Mouse (Mus musculus) midbrain, postnatal 0 days (tissue): ENCODE data around the gene Dapk1. TPM values are rescaled to one million over a fixed set of nuclear protein-coding genes. Genes with fewer than 3 reads are reported as not detected.

Source experiments
- ATAC-seq: fragments of 200-750 bp; cut with Nextera tagmentation; 2 replicates; pipeline ENCODE4 v1.8.0; 2017; ENCODE audit warnings: moderate number of reproducible peaks, mild to moderate bottlenecking, moderate TSS enrichment, moderate library complexity; ENCODE audit not compliant: low FRiP score
- DNase-seq: peaks from one replicate; pipeline ENCODE4 v3.0.0-alpha.2; 2015; ENCODE audit warnings: low spot score
- H3K27ac ChIP-seq: fragments of 300-500 bp; sonication (generic); 2 replicates; pipeline ENCODE4 v1.5.1; 2014; ENCODE audit warnings: low read depth, mild to moderate bottlenecking, low read length, mixed read lengths
- H3K27me3 ChIP-seq: fragments of 300-500 bp; sonication (generic); 2 replicates; pipeline ENCODE4 v1.6.1; 2014; ENCODE audit warnings: low read length, control low read depth, mixed read lengths; ENCODE audit not compliant: insufficient read depth
- H3K36me3 ChIP-seq: fragments of 300-500 bp; sonication (generic); 2 replicates; pipeline ENCODE4 v1.6.1; 2014; ENCODE audit warnings: low read length, control low read depth, mixed read lengths; ENCODE audit not compliant: insufficient read depth
- H3K4me1 ChIP-seq: fragments of 300-500 bp; sonication (generic); 2 replicates; pipeline ENCODE4 v1.6.1; 2014; ENCODE audit warnings: mild to moderate bottlenecking, control low read depth, antibody characterized with exemption, low read length, mixed read lengths; ENCODE audit not compliant: insufficient read depth
- H3K4me2 ChIP-seq: fragments of 300-500 bp; sonication (generic); 2 replicates; pipeline ENCODE4 v1.6.1; 2014; ENCODE audit warnings: low read depth, mild to moderate bottlenecking, low read length, mixed read lengths; ENCODE audit not compliant: poor library complexity, severe bottlenecking
- H3K4me3 ChIP-seq: fragments of 300-500 bp; sonication (generic); 2 replicates; pipeline ENCODE4 v1.5.1; 2014; ENCODE audit warnings: low read depth, mild to moderate bottlenecking, low read length, moderate library complexity
- H3K9ac ChIP-seq: fragments of 300-500 bp; sonication (generic); replicated peaks from 2 replicates; pipeline ENCODE4 v1.6.1; 2014; ENCODE audit warnings: mild to moderate bottlenecking, low read length, moderate library complexity, mixed read lengths; ENCODE audit not compliant: poor library complexity, severe bottlenecking
- H3K9me3 ChIP-seq: fragments of 300-500 bp; sonication (generic); 2 replicates; pipeline ENCODE4 v1.6.1; 2016; ENCODE audit warnings: low read length, control low read depth
- CTCF ChIP-seq: IDR thresholded peaks from 2 replicates; pipeline ENCODE4 v1.5.1; 2016; ENCODE audit warnings: antibody characterized with exemption, mild to moderate bottlenecking
- WGBS: fragments of 180-500 bp; shearing (Covaris S2); extraction: QIAGEN DNeasy Blood & Tissue Kit; methylation state at CpG from one replicate; pipeline ENCODE4 v1.1.7; 2014; 5-methylcytosine and 5-hydroxymethylcytosine counted together
- polyA plus RNA-seq: library from polyadenylated mRNA; unstranded; fragments of >200 nt; fragmentation: Nextera tagmentation; extraction: Ambion mirVana; gene quantifications from 2 replicates; pipeline ENCODE4 v1.2.1, GENCODE M21; 2015
- total RNA-seq: library from RNA; depleted of rRNA; stranded (reverse); fragments of >200 nt; gene quantifications from 2 replicates; pipeline ENCODE4 v1.2.3, GENCODE M21; 2014; rRNA removed

The Dapk1 gene
- total and polyA plus RNA-seq, 2 experiments from 2014 or later: 27.6 to 68.9 TPM

GRCm38 (mm10) chr13:60802749-60803148 is 201.0 kb downstream of the Dapk1 start, which contains the start of gene Ctsll3:
TSS of gene Ctsll3 (minus strand) at chr13:60802849.
- no peaks in the 10 kb centered on the region for H3K36me3 ChIP-seq
- ATAC-seq (no peak), DNase-seq (no peak)
- no peak within 1 kb of the TSS for H3K4me3 ChIP-seq
- H3K9ac ChIP-seq: no peak within 1 kb of the TSS
- no peaks in the 10 kb centered on the region for H3K4me1 ChIP-seq
- H3K4me2 ChIP-seq: no peak within 1 kb of the TSS
- TF ChIP-seq CTCF: no peak
- H3K27me3 ChIP-seq: no peaks in the 10 kb centered on the region
- 68% methylated on average over 1 of the region's 1 CpGs for WGBS
- no peaks in the 10 kb centered on the region for H3K9me3 ChIP-seq
- no peak within 1 kb of the TSS for H3K27ac ChIP-seq

DNA sequence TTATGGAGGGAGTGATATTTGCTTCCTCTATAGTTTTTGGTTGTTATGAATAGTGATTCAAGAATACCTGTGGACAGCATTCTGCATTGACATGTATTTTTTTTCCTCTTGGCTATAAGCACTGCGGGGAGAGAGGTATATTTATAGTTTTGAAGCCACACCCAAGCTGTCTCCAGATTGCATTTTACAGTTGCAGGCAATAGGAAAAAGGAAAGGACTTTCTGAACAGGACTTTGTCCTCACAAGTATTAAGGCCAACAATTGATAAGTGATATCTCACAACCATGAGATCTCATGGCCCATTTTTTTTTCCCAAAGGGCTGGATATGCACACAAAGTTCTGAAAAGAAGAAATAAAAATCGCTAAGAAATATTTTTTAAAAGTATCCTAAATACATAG is 207.9 kb downstream of the Dapk1 start:
- DNase-seq (no peak), ATAC-seq (no peak)
- Histone ChIP-seq H3K4me2 (no peak overlapping the region), H3K4me3 (no peak overlapping the region), H3K9me3 (no peaks in the 10 kb centered on the region), H3K4me1 (no peaks in the 10 kb centered on the region), H3K27me3 (no peaks in the 10 kb centered on the region), H3K27ac (no peak overlapping the region), H3K36me3 (no peaks in the 10 kb centered on the region), H3K9ac (no peak overlapping the region)
- TF ChIP-seq CTCF: no peak
- 81% methylated on average over 2 of the region's 2 CpGs for WGBS

DNA sequence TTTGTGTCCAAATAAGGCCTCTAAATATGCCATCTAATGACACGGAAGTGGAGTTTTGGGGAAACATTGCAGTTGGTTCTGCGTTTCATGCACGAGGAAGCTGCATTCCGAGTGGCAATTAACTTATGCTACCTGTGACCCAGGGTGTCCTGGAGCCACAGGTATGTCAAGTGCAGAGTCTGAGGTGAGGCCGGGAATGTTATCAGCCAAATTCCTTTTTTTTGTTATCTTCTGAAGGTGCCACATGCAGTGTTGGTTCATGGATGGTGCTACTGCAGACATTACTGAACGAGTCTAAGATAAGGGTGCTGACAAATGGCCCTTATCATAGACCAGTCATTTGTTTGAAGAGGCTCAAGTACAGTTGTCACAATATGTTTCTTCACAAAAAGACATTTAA is 211.0 kb downstream of the Dapk1 start:
- no peak overlapping the region for H3K9ac ChIP-seq
- no peak overlapping the region for H3K27ac ChIP-seq
- no peaks in the 10 kb centered on the region for H3K4me1 ChIP-seq
- no peaks in the 10 kb centered on the region for H3K36me3 ChIP-seq
- H3K27me3 ChIP-seq: no peaks in the 10 kb centered on the region
- 92% methylated on average over 6 of the region's 6 CpGs for WGBS
- H3K4me3 ChIP-seq: no peak overlapping the region
- H3K4me2 ChIP-seq: no peak overlapping the region
- DNase-seq: no peak
- TF ChIP-seq CTCF: no peak
- H3K9me3 ChIP-seq: no peaks in the 10 kb centered on the region
- ATAC-seq: no peak

Other genes starting within 250 kb of the Dapk1 start
- not detected in 2 replicates for gene BC051665, start 184.4 kb downstream of the Dapk1 start, total RNA-seq
- not detected in 2 replicates for gene BC051665, start 184.4 kb downstream of the Dapk1 start, polyA plus RNA-seq
- not detected in 2 replicates for gene Ctsll3, start 200.9 kb downstream of the Dapk1 start, total RNA-seq
- gene Ctsll3, start 200.9 kb downstream of the Dapk1 start, polyA plus RNA-seq: not detected in 2 replicates